Mouse (Mus musculus) right cerebral cortex, postnatal 25 days (tissue): ENCODE measurements around the gene Rora.
A peak's percentile ranks its signal among the peaks of the same experiment; 100 is the strongest.

Source experiments
- DNase-seq: peaks from one replicate; pipeline ENCODE4 v3.0.0; 2022

The Rora gene

DNA sequence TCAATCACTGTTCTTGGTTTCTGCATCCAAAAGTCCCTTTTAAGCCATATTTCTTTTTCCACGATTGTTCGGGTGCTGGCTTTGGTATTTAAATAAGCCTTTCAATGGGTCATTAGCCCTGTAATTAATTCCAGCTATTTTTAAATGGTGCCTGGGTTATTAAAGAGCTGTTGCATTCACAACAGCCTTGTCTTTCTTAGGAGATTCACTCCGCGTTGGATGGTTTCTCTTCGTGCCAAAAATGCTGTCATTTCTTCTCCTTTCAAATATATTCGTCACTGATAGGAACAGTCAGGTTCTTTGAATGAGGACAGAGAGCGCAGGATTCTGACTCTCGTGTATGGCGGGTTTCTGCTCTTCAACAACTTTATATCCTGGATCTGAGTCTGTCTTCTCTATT is 673.5 kb downstream of the Rora start:
- no peak for DNase-seq

DNA sequence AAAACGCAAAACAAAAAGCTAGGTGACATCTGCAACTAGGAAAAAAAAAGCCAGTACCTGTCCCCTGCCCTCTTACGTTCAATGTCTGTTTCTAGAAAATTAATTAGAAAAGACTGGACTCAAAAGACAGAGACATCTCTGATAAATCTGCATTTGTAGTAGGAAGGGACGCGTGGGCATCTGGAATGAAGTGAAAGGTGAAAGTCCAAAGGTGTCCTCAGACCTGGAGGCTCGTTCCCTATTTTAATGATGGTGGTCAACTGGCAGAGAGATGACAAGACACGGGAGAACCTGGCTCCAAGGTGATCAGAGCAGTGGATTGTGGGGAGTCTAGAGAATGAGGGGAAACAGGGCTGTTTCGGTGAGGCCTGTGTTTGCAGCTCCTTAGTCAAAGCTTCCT is 674.0 kb downstream of the Rora start:
- DNase-seq: no peak

DNA sequence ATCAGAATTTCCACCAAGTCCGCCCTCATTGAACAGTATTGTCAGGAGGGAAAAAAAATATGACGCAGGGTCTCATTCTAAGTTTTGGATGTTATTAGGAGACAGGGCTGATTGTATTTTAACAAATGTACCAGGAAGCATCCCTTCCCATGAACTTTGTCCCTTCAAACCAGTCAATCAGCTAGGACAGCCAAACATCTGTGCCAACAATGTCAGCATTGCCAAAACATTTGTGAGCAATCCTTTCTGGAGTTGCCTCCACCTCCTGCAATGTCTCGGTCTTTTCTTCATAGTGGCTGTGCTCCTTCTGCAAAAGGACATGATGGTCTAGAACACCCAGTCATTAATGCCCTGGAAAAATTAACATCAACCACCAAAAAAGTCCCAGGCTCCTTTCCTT is 678.2 kb downstream of the Rora start:
- DNase-seq: no peak

GRCm38 (mm10) chr9:69332802-69333568 is 679.4 kb downstream of the Rora start:
- DNase-seq: no peak

DNA sequence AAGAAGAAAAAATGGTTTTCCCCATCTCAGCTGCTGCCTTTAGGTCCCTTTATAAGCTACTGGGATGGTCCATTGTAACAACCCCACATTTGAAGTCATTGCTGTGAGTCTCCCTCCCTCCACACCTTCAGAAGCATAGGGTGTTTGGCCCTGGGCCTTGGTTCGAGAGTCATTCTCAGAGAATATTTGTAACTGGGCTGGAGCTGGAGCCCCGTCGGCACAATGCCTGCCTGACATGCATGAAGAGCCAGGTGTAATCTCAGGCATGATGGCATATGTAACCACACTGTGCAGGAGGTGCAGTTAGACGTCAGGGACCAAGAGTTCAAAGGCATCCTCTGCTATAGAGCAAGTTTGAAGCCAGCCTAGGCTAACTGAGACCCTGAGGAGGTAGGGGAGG is 680.1 kb downstream of the Rora start:
- DNase-seq: no peak

DNA sequence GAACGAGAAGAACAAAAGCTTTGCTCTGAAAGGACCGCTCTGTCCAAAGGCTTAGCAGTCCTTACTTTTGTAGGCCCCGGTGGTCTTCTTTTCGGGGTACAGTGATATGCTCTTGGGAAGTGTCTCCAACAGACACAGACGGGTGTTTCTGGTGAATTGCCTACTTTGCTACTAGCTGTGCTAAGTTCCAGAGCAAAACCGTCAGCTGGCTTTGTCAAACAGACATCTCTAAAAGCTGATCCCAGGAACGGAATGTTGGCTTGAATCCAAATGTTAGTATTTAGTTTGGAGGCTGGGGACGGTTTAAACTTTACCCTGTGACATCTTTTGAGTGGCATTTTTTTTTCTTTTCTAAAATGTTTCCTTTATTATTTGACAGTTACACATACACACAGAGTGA is 680.5 kb downstream of the Rora start:
- DNase-seq: no peak

DNA sequence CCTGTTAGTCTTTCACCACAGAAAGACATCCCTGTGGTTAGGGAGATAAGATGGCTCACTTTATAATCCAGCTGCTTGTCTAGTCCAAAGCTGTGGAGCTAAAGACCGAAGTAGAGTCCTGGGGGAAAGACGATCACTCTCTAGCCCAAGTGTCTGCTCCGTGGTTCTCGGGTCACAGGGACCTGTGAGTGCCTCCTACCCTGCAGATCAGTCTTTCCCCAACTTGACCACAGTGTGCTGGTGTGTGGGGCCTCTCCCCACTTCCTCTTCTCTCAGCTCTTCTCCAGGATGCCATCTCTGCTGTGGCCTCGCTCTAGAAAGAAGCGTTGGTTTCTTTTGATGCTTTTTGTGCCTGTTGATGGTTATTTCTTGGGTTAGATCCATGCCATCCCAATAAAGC is 682.5 kb downstream of the Rora start:
- no peak for DNase-seq

GRCm38 (mm10) chr9:69339199-69339598 is 685.6 kb downstream of the Rora start:
- DNase-seq: no peak

- DNase-seq: no peak
Observed at GRCm38 (mm10) chr9:69339829-69340228, 686.2 kb downstream of the Rora start.

- DNase-seq: no peak
Observed at GRCm38 (mm10) chr9:69340421-69340820, 686.8 kb downstream of the Rora start.

DNA sequence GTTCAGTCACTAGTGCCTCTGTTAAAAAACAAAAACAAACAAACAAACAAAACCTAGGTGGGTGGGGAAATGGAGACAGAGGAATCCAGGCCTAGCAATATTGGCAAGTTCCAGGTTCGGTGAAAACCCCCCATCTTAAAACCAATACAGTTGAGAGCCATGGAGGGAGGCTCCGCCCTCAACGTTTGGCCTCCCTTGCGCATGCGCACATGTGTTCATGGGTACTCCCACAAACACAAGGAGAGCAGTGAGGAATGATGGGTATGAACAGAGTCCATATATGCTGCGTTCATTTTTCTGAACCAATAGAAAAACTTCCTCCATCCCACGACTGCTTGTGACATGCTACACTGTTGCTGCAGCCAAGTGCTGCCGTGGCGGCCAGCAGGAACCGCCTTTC is 690.3 kb downstream of the Rora start:
- no peak for DNase-seq

GRCm38 (mm10) chr9:69345550-69345949 is 692.0 kb downstream of the Rora start:
- DNase-seq: no peak

- no peak for DNase-seq
Observed at GRCm38 (mm10) chr9:69347796-69348195, 694.2 kb downstream of the Rora start.

DNA sequence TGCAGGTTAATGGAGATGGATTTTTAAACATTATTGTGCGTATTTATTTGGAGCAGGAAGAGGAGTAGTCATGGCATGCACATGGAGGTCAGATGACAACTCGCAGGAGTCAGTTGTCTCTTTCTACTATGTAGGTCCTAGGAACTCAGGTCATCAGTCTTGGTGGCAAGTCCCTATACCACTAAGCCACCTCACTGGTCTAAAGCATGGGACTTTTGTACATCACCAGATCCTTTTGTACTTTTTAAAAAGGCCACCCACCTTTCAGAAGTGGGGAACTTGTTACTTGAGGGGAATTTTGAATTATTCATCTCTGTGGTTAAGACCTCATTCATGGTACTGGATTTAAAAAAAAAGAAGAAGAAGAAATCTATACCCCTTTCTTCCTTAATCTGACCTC is 696.0 kb downstream of the Rora start:
- DNase-seq: no peak

DNA sequence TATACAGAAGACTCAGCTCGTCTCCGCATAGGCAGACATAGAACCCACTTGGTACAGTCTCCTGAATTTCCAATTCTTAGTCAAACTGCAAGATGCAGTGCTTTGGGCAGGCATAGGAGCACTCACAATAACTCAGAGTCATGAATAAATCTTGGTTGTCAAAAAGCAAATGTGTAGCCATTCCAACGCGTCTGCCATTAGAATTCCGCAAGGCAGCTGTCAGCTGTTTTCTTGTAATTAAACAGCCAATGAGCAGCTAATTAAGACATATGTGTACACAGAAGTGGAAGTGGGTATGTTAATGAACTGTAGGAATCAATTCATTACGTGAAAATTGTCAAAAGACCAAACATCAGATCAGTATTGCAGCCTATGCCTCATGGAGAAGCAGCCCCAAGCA is 700.6 kb downstream of the Rora start:
- DNase-seq: no peak

DNA sequence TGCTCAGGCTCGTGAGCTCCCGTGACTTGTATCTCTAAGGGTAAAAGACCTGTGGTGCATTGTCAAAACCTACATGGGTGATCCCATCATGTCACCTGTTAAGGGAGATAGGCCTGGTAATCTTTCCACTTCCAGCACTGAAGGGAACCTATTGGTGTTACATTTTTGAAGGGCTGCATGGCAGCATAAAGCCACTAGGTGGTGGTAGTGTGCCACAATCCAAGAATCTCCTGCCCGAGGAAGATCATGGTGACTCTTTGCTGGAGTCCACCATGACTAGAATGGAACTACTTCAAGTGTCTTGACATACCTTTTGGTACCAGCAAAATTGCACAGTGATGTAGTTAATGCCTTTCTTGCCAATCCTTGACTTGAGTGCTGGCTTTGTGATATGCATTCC is 704.2 kb downstream of the Rora start:
- peak; percentile 37 for DNase-seq

GRCm38 (mm10) chr9:69358797-69359196 is 705.2 kb downstream of the Rora start:
- DNase-seq: no peak

- no peak for DNase-seq
Observed at GRCm38 (mm10) chr9:69361951-69362445, 708.4 kb downstream of the Rora start.

DNA sequence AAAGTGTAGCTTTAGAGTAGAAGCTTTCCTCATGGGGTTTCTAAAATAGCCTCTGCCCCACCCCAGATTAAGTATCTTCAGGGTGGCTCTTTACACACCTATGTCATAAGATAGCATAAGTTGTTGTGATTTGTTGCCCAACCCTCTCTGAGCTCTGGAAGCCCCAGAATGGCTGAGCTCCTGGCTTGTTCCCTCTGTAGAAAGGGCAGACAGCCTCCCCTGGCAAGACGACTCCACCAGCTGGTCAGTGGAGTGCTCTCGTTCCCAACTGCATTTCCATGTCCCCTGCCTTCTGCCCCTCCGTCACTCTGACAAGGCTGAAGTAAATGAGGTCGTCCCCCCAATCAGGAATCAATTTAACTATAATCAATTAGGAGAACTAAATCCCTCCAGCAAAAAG is 709.2 kb downstream of the Rora start:
- no peak for DNase-seq

DNA sequence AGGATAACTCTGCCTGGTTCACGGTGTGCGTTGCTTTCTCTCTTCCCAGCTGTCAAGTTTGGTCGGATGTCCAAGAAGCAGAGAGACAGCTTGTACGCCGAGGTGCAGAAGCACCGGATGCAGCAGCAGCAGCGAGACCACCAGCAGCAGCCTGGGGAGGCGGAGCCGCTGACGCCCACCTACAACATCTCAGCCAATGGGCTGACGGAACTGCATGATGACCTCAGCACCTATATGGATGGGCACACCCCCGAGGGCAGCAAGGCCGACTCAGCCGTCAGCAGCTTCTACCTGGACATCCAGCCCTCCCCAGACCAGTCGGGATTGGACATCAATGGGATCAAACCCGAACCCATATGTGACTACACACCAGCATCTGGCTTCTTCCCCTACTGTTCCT is 710.5 kb downstream of the Rora start:
- no peak for DNase-seq

GRCm38 (mm10) chr9:69367055-69367454 is 713.5 kb downstream of the Rora start:
- no peak for DNase-seq

DNA sequence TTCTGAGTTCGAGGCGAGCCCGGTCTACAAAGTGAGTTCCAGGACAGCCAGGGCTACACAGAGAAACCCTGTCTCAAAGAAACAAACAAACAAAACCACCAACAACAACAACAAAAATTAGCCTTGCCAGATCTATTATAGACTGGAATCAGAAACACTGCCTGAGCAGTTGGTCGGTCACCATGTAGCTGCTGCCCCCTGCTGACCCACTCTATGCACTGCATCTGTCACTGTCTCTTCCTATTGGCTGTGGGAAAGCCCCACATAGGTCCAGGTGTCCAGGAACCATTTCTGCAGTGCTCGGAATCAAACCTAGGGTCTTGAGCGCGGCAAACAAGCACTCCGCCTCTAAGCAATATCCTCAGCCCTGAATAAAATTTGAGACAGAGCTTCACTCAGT is 714.5 kb downstream of the Rora start:
- DNase-seq: peak; percentile 52

DNA sequence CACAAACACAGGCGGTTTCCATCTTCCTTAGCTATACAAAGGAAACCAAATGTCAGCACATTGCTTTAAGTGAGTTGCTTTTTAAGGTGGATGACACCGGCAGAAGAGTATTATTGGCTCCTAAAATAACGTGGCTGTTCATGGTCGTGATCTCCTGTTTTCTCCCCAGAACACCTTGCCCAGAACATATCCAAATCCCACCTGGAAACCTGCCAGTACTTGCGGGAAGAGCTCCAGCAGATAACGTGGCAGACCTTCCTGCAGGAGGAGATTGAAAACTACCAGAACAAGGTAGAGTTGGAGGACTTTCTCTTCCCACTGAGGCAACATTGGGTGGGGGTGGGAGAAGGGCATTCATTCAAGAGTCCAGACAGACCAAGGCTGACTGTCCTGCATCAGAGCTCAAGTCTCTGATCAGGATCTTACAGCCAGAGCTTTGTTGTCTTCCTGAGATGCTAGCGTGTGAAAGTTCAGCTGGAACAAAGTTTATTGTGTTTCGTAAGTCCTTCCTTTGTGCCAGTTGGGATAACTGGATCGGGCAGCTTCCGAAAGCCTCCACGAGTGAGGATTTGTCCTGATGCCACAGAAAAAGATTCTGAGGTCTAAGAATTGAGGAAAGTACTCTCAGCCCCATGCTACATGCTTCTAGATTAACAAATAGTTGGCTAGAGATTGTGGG is 717.6 kb downstream of the Rora start:
- DNase-seq: no peak

GRCm38 (mm10) chr9:69372871-69373270 is 719.3 kb downstream of the Rora start:
- DNase-seq: no peak
